Mouse (Mus musculus): ENCODE data around the gene Mus81.
"Not testable (repeated sequence)": the region's sequence is repeated elsewhere in the genome, so short reads cannot be mapped to it uniquely, and the experiment has no call there.

The Mus81 gene

GRCm38 (mm10) chr19:5487768-5488550, at the start of gene Mus81:
Gene Mus81 (minus strand): TSS chr19:5488402.
- DNase-seq (ENCODE audit: low read depth, low spot score) = peak; percentile 96

GRCm38 (mm10) chr19:5532520-5532919, 44.3 kb upstream of the Mus81 start:
- no peak for DNase-seq (ENCODE audit: low read depth, low spot score)

- DNase-seq (ENCODE audit: low read depth, low spot score) = no peak
Observed at GRCm38 (mm10) chr19:5530138-5530524, 41.9 kb upstream of the Mus81 start.

DNA sequence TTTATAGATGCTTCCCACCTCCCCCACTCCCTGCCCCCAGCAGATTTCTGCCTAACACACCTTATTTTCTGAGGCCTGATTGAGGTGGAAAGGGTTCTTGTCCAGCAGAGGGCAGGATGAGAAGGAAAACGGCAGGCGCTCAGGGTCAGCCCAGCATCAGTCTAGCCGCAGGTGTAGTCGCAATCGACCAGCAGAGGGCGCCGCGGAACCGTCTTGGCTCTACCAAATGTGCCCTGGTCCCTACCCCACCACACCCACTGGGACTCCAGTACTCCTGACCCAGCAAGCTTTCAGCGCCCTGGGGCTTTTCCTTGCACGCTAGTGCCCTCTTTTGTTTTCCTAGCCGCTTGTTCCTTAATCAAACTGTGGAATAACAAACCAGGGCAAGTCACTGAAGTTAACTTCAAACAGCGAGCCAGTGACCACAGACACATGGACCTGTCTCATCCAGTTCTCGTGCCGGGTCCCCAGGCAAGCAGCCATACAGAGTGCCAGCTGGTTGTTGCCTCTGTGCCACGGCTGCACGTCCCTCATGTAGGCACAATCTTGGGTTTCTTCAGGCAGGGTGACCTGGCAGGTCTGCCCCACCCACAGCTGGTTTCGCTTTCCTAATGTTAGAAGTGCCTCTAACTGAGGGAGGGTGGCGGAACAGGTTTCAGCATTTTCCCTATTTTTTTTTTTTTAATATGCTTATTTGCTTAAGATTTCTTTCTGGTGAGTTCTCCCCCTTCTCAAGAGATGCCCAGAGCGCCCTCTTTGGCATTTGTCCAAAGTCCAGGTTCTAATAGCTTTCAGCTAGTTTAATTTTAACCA, 41.3 kb upstream of the Mus81 start:
- peak; percentile 91 for DNase-seq (ENCODE audit: low read depth, low spot score)

DNA sequence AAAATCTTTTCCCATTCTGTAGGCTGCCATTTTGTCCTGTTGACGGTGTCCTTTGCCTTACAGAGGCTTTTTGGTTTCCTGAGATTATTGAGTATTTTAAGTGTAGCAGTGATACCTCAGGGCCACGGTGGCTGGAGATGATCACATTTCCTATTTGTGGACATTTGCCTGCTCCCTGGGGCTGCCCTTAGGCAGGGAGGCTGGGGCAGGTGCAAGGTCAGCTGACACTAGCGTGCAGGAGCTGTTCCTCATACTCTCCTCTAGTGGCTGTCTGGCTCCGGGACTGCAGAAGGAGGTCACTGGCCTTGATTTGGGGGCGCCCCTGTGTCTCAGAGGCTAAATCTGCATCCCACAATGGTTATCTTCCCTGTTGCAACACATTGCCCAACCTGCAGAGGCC, 37.0 kb upstream of the Mus81 start:
- DNase-seq (ENCODE audit: low read depth, low spot score) = no peak

GRCm38 (mm10) chr19:5518721-5519120, 30.5 kb upstream of the Mus81 start:
- no peak for DNase-seq (ENCODE audit: low read depth, low spot score)

GRCm38 (mm10) chr19:5516906-5517505, 28.8 kb upstream of the Mus81 start:
- DNase-seq (ENCODE audit: low read depth, low spot score) = no peak

DNA sequence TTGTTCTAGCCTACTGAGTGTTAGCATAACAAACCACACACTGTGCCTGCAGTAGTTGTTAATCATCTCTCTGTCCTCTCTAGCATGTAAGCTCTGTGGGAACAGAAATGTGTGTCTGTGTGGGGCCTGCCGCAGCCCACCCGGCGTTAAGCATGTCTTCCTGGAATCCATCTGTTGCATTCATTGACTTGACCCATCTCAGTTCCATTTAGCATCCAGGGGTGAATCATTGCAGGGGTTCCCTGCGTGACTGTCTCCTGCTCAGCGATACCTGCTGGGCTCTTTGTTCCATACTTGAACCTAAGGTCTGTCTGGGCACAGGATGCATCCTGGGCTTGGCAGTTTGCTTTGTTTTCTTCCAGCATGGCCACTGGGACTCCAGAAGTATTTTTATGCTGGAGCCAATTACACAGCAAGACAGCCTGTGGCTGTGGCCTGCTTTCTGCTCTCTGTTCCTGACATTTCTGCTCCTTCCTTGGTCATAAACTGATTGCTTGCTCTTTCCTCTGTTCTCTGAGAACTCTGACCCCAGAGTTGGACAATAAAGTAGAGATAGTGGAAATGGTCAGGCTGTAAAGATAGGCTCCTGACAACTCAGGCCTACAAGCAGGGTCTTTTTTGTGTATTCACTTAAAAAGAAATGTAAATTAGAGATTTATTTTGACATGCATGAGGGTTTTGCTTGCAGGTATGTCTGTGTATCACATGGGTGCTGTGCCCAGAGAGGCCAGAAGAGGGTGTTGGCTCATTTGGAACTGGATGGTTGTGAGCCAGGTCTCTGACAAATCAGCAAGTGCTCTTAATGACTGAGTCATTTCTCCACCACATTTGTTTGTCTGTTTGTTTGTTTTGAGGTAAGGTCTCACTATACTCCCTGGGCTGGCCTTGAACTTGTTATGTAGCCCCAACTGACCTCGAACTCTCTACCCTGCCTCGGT, 27.9 kb upstream of the Mus81 start:
- DNase-seq (ENCODE audit: low read depth, low spot score) = no peak

DNA sequence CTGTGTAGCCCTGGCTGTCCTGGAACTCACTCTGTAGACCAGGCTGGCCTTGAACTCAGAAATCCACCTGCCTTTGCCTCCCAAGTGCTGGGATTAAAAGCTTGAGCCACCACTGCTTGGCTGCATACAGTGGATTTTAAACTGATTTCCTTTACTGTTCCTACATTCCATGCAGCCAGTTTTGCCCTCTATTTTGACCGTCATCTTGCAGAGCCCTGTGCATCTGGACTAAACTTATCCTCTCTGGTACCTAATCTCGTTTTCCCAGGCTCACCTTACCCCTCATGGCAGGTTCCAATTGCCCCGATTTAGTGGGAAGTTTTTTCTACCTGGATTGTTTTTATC, 24.8 kb upstream of the Mus81 start:
- DNase-seq (ENCODE audit: low read depth, low spot score) = no peak

DNA sequence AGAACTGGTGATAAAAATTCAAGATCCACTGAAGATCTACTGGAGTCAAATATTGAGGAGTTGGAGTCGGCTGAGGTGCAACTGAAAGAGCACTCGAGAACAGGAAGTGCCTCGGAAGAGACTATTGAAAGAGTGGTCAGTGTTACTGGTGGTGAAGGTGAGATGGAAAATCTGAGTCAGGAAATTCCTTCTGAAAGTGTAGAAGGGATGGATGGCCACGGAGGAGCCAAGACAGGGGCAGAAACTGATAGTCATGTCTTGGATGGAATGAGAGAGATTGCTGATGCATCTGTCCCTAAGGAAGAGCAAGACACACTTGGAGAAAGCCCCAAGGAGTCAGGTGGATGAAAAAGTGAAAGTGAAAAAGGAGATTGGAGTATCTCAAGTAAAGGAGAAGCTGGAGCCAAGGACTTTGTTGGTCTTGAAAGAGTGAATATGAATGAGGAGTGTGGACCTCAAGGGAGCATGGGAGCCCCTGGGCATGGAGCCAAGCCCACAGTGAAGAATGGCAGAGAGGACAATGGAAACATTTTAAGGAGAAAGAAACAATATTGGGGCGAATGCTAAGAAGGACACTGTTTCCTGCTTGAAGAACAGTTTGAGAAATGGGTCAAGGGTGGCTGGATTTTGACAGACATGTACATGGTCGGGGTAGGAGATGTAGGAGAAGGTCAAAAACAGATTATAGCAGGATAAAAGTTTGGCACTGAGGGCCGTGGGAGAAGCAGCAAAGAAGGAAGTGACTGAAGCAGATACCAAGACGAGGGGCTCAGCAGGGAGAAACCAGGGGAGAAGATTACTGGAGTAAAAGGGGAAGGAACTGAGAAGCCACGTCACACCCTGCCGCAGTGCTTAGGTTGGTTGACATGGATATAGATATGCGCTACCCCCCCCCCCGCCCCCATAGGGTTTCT, 24.1 kb upstream of the Mus81 start:
- no peak for DNase-seq (ENCODE audit: low read depth, low spot score)

- DNase-seq (ENCODE audit: low read depth, low spot score) = no peak
Observed at GRCm38 (mm10) chr19:5511074-5511632, 23.0 kb upstream of the Mus81 start.

DNA sequence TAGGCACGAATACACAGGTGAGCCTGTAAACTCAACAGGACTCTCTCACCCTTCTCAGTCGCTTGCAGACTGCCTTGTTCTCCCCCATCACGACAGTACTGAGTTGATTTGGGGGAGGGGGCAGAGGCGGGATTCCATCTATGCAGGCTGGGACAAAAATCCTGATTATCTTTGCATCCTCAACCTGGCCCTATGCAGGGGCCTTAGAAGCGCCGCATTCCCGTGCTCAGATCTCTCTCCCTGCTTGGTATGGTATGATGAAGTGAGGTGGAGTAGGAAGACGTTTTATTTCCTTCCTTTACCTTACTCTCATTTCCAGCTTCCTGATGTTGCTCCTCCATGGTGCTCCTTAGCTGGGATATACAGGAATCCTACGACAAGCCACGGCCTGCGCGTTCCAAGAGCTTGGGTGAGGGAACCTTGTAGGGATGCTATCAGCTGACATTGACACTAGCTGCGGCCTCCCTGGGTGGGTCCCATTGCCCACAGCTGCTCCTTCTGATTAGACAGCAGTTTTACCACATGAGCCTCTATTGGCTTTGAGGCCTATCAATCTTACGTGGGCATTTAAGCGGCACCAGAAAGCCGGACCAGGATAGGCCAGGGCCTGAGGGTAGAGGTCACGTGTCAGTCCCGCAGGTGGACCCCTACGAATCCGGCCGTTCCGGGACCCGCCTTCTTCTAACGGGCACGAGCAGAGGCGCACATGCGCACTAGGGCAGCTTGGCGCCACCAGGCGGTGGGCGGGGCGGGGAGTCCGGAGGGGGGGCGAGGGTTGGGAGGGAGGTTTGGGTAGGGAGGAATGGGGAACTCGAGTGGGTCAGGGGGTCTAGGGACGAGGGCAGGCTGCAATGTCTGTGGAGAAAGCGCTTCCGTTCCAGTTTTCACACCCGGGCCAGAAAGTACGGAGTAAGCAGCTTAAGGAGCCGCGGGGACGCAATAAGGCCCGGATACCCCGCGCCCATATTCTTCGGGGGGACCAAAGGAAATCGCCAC, 22.1 kb upstream of the Mus81 start, which contains the start of gene Snx32:
Snx32 (minus strand) TSS at position 508 of the 996 bp plus-strand sequence.
- DNase-seq (ENCODE audit: low read depth, low spot score) = peak; percentile 100

DNA sequence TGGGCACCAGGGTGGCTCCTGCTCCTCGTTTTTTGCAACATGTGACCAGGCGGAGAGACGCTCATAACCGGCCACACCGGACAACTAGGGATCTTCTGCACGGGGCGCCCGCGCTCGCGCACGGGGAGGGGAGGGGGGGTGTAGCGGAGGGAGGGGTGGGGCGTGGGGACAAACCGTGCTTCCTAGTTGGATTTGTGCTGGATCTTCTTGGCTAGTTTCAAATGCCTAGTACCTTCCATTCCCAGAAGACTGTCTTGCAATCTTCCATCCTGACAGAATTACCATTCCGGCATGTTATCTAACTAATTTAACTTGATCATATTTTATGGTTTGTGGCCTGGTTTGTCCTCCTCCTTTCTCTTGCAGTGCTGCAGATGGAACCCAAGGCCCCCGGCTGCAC, 15.5 kb upstream of the Mus81 start, which contains the start of gene 1700020D05Rik:
1700020D05Rik (minus strand) TSS at position 101 of the 400 bp plus-strand sequence.
- no peak for DNase-seq (ENCODE audit: low read depth, low spot score)

- DNase-seq (ENCODE audit: low read depth, low spot score) = no peak
Observed at GRCm38 (mm10) chr19:5500330-5500875, 12.2 kb upstream of the Mus81 start.

GRCm38 (mm10) chr19:5496052-5496370, 7.8 kb upstream of the Mus81 start:
- no peak for DNase-seq (ENCODE audit: low read depth, low spot score)

DNA sequence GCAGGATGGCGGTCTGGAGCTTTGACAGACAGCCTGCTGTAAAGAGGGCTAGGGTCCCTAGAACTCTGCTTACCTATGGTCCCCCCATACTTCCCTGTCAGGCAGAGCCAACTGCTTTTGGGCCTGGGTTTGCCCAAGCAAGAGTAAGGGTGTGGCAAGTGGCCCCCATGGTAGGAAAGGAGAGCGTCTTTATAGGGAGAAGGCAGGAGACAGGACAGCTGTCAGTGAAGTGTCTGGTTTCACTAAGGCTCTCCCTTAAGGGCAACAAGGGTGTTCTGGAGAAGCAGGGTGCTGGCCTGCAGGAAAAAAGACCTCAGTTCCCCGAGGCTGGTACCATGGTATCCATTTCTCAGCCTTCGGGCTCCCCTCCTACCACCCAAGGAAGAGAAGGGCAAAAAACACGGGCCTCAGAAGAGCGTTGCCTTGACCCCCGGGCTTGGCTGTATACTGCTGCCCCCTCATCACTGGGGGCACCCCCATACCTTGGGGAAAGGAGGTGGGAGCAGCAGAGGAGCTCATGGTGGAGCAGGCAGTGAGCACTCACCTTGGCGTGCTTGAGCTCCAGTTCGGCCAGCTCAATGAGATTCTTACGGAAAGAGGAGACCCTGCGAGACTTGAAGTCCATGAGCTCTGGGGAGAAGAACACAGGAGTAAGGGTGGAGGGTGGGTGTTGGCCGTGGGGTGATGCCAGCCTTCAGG, 7.3 kb upstream of the Mus81 start:
- no peak for DNase-seq (ENCODE audit: low read depth, low spot score)

DNA sequence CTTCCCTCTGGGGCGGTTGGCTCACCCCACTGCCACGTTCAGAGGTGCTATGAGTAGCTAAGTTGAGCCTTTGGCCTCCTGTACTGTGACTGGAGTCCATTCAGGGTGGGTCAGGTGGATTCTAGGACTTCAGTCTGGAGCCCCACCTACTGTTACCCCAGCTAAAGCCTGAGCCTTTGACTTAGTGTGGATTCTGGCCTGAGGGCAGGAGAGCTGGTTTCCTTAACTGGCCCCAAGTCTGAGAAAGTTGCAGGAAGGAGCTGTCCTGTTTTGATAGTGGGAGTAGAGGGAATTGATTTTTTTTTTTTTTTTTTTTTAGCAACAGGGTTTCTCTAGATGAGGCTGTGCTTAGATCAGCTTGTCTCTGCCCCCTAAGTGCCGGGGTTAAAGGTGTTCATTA, 6.1 kb upstream of the Mus81 start:
- DNase-seq (ENCODE audit: low read depth, low spot score) = no peak

- not testable (repeated sequence) for DNase-seq (ENCODE audit: low read depth, low spot score)
Observed at GRCm38 (mm10) chr19:5493301-5493721, 5.1 kb upstream of the Mus81 start.

Measured in skeletal muscle tissue, adult 2 months (tissue).